Mouse (Mus musculus) gonadal fat pad, adult 2 months (tissue): ENCODE measurements around the gene Tmtc2. TPM values are rescaled to one million over a fixed set of nuclear protein-coding genes. Genes with fewer than 3 reads are reported as not detected.

ENCODE experiments used
- DNase-seq: peaks from one replicate; pipeline ENCODE4 v3.0.0-alpha.2; 2012; ENCODE audit warnings: low read depth
- polyA plus RNA-seq: library from polyadenylated mRNA; depleted of rRNA; stranded (reverse); fragments of >200 nt; gene quantifications from 2 replicates; pipeline ENCODE4 v1.2.3, GENCODE M21; 2012; rRNA removed

Gene Tmtc2
- 2.6 and 3.5 TPM in 2 replicates for polyA plus RNA-seq

- DNase-seq, result no peak
Observed at GRCm38 (mm10) chr10:105573908-105574694, at the start of gene Tmtc2. Tmtc2 (minus strand) TSS chr10:105574451.

- DNase-seq, result no peak
Observed at GRCm38 (mm10) chr10:105612117-105612516, 37.9 kb upstream of the Tmtc2 start.

GRCm38 (mm10) chr10:105598826-105599225 is 24.6 kb upstream of the Tmtc2 start:
- no peak for DNase-seq

- DNase-seq, result no peak
Observed at GRCm38 (mm10) chr10:105597226-105597625, 23.0 kb upstream of the Tmtc2 start.

- no peak for DNase-seq
Observed at GRCm38 (mm10) chr10:105595480-105596102, 21.3 kb upstream of the Tmtc2 start.

- DNase-seq, result no peak
Observed at GRCm38 (mm10) chr10:105588141-105588540, 13.9 kb upstream of the Tmtc2 start.

- DNase-seq, result no peak
Observed at GRCm38 (mm10) chr10:105579318-105579717, 5.1 kb upstream of the Tmtc2 start.

- no peak for DNase-seq
Observed at GRCm38 (mm10) chr10:105578291-105578845, 4.1 kb upstream of the Tmtc2 start.

- no peak for DNase-seq
Observed at GRCm38 (mm10) chr10:105574695-105575660, 727 bp upstream of the Tmtc2 start.

GRCm38 (mm10) chr10:105573306-105573907 is 844 bp downstream of the Tmtc2 start:
- no peak for DNase-seq

- DNase-seq, result no peak
Observed at GRCm38 (mm10) chr10:105572829-105573228, 1.4 kb downstream of the Tmtc2 start.

- DNase-seq, result no peak
Observed at GRCm38 (mm10) chr10:105572301-105572700, 1.9 kb downstream of the Tmtc2 start.

- no peak for DNase-seq
Observed at GRCm38 (mm10) chr10:105571831-105572230, 2.4 kb downstream of the Tmtc2 start.

GRCm38 (mm10) chr10:105571019-105571418 is 3.2 kb downstream of the Tmtc2 start:
- no peak for DNase-seq

GRCm38 (mm10) chr10:105569573-105569972 is 4.7 kb downstream of the Tmtc2 start:
- DNase-seq, result no peak

- no peak for DNase-seq
Observed at GRCm38 (mm10) chr10:105567825-105568531, 6.3 kb downstream of the Tmtc2 start.

GRCm38 (mm10) chr10:105561548-105561947 is 12.7 kb downstream of the Tmtc2 start:
- DNase-seq, result no peak

- DNase-seq, result no peak
Observed at GRCm38 (mm10) chr10:105557581-105557980, 16.7 kb downstream of the Tmtc2 start.

- DNase-seq, result no peak
Observed at GRCm38 (mm10) chr10:105556890-105557572, 17.2 kb downstream of the Tmtc2 start.

- no peak for DNase-seq
Observed at GRCm38 (mm10) chr10:105554153-105554552, 20.1 kb downstream of the Tmtc2 start.
